Mouse (Mus musculus) CH12.LX (cell line): Measurements from ENCODE around the gene Ubl4b. TPM values are rescaled to one million over a fixed set of nuclear protein-coding genes. Genes with fewer than 3 reads are reported as not detected.

Experiments used
- DNase-seq: peaks from one replicate; pipeline ENCODE4 v3.0.0-alpha.2; 2013; ENCODE audit errors: extremely low read depth
- H3K27ac ChIP-seq: 2 replicates; pipeline ENCODE4 v1.5.1; 2012; ENCODE audit warnings: low read depth, mild to moderate bottlenecking, control low read depth, moderate library complexity; ENCODE audit not compliant: insufficient read depth
- H3K27me3 ChIP-seq: replicated peaks from 2 replicates; pipeline ENCODE3; 2012; ENCODE audit warnings: inconsistent platforms
- H3K36me3 ChIP-seq, 2 experiments: replicated peaks in 1 of 2; 2 replicates each; pipeline versions ENCODE3 to v1.6.1; 2012; ENCODE audit warnings: inconsistent platforms in 1 of 2, low read length in 1 of 2, mild to moderate bottlenecking in 1 of 2, mixed read lengths in 1 of 2, moderate library complexity in 1 of 2; ENCODE audit not compliant: control insufficient read depth in 1 of 2, insufficient read depth in 1 of 2
- H3K4me1 ChIP-seq, 2 experiments: 2 replicates each; pipeline ENCODE4 v1.6.1; 2012; ENCODE audit warnings: inconsistent platforms in 1 of 2, moderate library complexity in 1 of 2; ENCODE audit not compliant: insufficient read depth in 2 of 2, control insufficient read depth in 1 of 2
- H3K4me2 ChIP-seq: 2 replicates; pipeline ENCODE4 v1.6.1; 2012; ENCODE audit warnings: low read depth, mild to moderate bottlenecking, control low read depth; ENCODE audit not compliant: poor library complexity, insufficient read depth, severe bottlenecking
- H3K4me3 ChIP-seq, 3 experiments: fragments of 150-350 bp in 1 of 3; sonication (generic) in 1 of 3; replicated peaks in 1 of 3; 2 replicates each; pipeline versions ENCODE3 to v1.5.1; 2011 to 2012; ENCODE audit warnings: low read depth in 2 of 3, low read length in 2 of 3, mild to moderate bottlenecking in 2 of 3, moderate library complexity in 2 of 3, control low read depth in 1 of 3, improper control_type of control experiment in 1 of 3, inconsistent platforms in 1 of 3, mixed read lengths in 1 of 3; ENCODE audit not compliant: poor library complexity in 1 of 3
- H3K79me2 ChIP-seq: replicated peaks from 2 replicates; pipeline ENCODE4 v1.6.1; 2012; ENCODE audit warnings: mild to moderate bottlenecking, moderate library complexity; ENCODE audit not compliant: control insufficient read depth, poor library complexity, insufficient read depth, severe bottlenecking; ENCODE audit errors: extremely low read depth
- H3K9ac ChIP-seq: 2 replicates; pipeline ENCODE4 v1.6.1; 2012; ENCODE audit warnings: low read depth, mild to moderate bottlenecking, control low read depth, moderate library complexity; ENCODE audit not compliant: insufficient read depth
- H3K9me3 ChIP-seq: replicated peaks from 2 replicates; pipeline ENCODE3; 2012; ENCODE audit warnings: low read length, inconsistent platforms, mixed read lengths
- BHLHE40 ChIP-seq: IDR thresholded peaks from 2 replicates; pipeline ENCODE4 v1.6.1; 2011; ENCODE audit warnings: mild to moderate bottlenecking, low read depth, low read length, improper control_type of control experiment
- CHD1 ChIP-seq: IDR thresholded peaks from 2 replicates; pipeline ENCODE4 v1.6.1; 2012; ENCODE audit warnings: low read depth, low read length, improper control_type of control experiment, inconsistent platforms
- CHD2 ChIP-seq: IDR thresholded peaks from 2 replicates; pipeline ENCODE4 v1.6.1; 2011; ENCODE audit warnings: low read length, improper control_type of control experiment
- CTCF ChIP-seq, 2 experiments: IDR thresholded peaks in 1 of 2; conservative IDR thresholded peaks in 1 of 2; 2 replicates each; pipeline ENCODE4 v1.5.1; 2011 to 2012; ENCODE audit warnings: low read depth in 2 of 2, low read length in 2 of 2, improper control_type of control experiment in 1 of 2, inconsistent platforms in 1 of 2, mild to moderate bottlenecking in 1 of 2, moderate library complexity in 1 of 2
- ELF1 ChIP-seq: IDR thresholded peaks from 2 replicates; pipeline ENCODE4 v1.6.1; 2014; ENCODE audit warnings: low read depth, mild to moderate bottlenecking, inconsistent platforms, low read length, improper control_type of control experiment
- EP300 ChIP-seq: IDR thresholded peaks from 2 replicates; pipeline ENCODE4 v1.6.1; 2011; ENCODE audit warnings: low read length, improper control_type of control experiment
- ETS1 ChIP-seq: conservative IDR thresholded peaks from 2 replicates; pipeline ENCODE4 v1.6.1; 2012; ENCODE audit warnings: low read depth, mild to moderate bottlenecking, inconsistent platforms, low read length, improper control_type of control experiment, moderate library complexity
- HCFC1 ChIP-seq: IDR thresholded peaks from 2 replicates; pipeline ENCODE4 v1.6.1; 2012; ENCODE audit warnings: low read depth, mild to moderate bottlenecking, inconsistent platforms, low read length, improper control_type of control experiment
- JUND ChIP-seq: conservative IDR thresholded peaks from 2 replicates; pipeline ENCODE4 v1.6.1; 2011; ENCODE audit warnings: low read depth, low read length, improper control_type of control experiment
- KAT2A ChIP-seq: IDR thresholded peaks from 2 replicates; pipeline ENCODE4 v1.6.1; 2012; ENCODE audit warnings: low read length, improper control_type of control experiment, inconsistent platforms; ENCODE audit not compliant: insufficient replicate concordance
- MAFK ChIP-seq: IDR thresholded peaks from 2 replicates; pipeline ENCODE4 v1.6.1; 2011; ENCODE audit warnings: low read length, improper control_type of control experiment; ENCODE audit not compliant: insufficient replicate concordance
- MAX ChIP-seq: IDR thresholded peaks from 2 replicates; pipeline ENCODE4 v1.6.1; 2011; ENCODE audit warnings: low read length, improper control_type of control experiment
- MAZ ChIP-seq: IDR thresholded peaks from 2 replicates; pipeline ENCODE4 v1.6.1; 2012; ENCODE audit warnings: low read depth, mild to moderate bottlenecking, inconsistent platforms, low read length, improper control_type of control experiment, moderate library complexity
- MEF2A ChIP-seq: IDR thresholded peaks from 2 replicates; pipeline ENCODE4 v1.6.1; 2014; ENCODE audit warnings: low read depth, mild to moderate bottlenecking, inconsistent platforms, low read length, improper control_type of control experiment, borderline replicate concordance
- MYC ChIP-seq: IDR thresholded peaks from 2 replicates; pipeline ENCODE4 v1.6.1; 2011; ENCODE audit warnings: low read depth, mild to moderate bottlenecking, improper control_type of control experiment, low read length
- PAX5 ChIP-seq: IDR thresholded peaks from 2 replicates; pipeline ENCODE4 v1.6.1; 2012; ENCODE audit warnings: low read length, inconsistent platforms, mixed read lengths
- POLR2AphosphoS2 ChIP-seq: IDR thresholded peaks from 2 replicates; pipeline ENCODE4 v1.6.1; 2011; ENCODE audit warnings: low read depth, low read length, improper control_type of control experiment
- RAD21 ChIP-seq: IDR thresholded peaks from 2 replicates; pipeline ENCODE4 v1.6.1; 2011; ENCODE audit warnings: low read depth, mild to moderate bottlenecking, low read length, improper control_type of control experiment, moderate library complexity
- TBP ChIP-seq: conservative IDR thresholded peaks from 2 replicates; pipeline ENCODE4 v1.6.1; 2011; ENCODE audit warnings: low read depth, low read length, improper control_type of control experiment
- USF2 ChIP-seq: conservative IDR thresholded peaks from 2 replicates; pipeline ENCODE4 v1.6.1; 2011; ENCODE audit warnings: low read depth, low read length, improper control_type of control experiment
- ZC3H11A ChIP-seq: IDR thresholded peaks from 2 replicates; pipeline ENCODE4 v1.6.1; 2012; ENCODE audit warnings: low read depth, mild to moderate bottlenecking, inconsistent platforms, low read length, improper control_type of control experiment
- ZMIZ1 ChIP-seq: IDR thresholded peaks from 2 replicates; pipeline ENCODE4 v1.6.1; 2012; ENCODE audit warnings: low read depth, mild to moderate bottlenecking, inconsistent platforms, low read length, improper control_type of control experiment
- dilution Hi-C: fragments of 300-500 bp; cut with MboI; formaldehyde crosslinking; loops from 2 replicates; pipeline ENCODE4 v1.14.3; 2020; ENCODE audit warnings: low sequenced_read_pairs; ENCODE audit not compliant: extremely low pct_unique_long_range_greater_than_20kb, extremely low pct_ligation_motif_present
- in situ Hi-C: fragments of 300-500 bp; cut with MboI; formaldehyde crosslinking; loops from 3 replicates; pipeline ENCODE4 v1.14.3; 2019; ENCODE audit warnings: low sequenced_read_pairs, low pct_ligation_motif_present, low pct_unique_long_range_greater_than_20kb, mixed read lengths
- polyA plus RNA-seq: library from polyadenylated mRNA; unstranded; fragments of >175 nt; gene quantifications from 2 replicates; pipeline ENCODE4 v1.2.1, GENCODE M21; 2012; ENCODE audit warnings: low read depth; ENCODE audit not compliant: insufficient read length
- total RNA-seq, 2 experiments: library from RNA; depleted of rRNA; stranded (reverse); fragments of 300-350 nt in 1 of 2; fragments of >200 nt in 1 of 2; gene quantifications; 2 replicates each; pipeline ENCODE4 v1.2.3; 2012 to 2014

Gene Ubl4b
- total and polyA plus RNA-seq, 3 experiments = not detected

DNA sequence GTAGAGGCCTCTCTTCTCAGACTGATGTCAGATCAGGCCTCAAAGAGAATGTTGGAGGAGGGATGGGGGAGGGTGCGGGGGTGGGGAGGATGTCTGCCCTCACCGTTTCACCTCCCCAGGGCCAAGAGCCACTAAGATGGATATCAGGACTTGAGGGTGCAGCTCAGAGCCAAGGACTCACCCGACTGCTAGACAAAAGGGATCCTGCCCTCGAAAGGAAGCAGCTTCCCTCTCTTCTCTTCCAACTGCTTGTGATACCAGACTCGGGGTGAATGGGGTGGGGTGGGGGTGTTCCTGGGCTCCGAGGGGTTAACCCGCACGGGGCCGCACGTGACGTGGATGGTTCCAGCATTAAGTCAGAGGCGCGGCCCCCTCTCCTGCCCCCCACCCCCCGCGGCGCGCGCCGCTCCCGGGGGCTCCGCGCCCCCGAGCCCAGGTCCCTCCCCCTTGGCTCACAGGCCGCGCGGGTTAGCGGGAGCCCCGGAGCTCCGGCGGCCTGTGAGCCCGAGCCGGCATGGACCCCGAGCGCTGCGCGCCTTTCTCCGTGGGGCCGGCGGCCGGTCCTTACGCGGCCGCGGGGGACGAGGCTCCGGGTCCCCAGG is 39.9 kb upstream of the Ubl4b start, which contains the start of gene Alx3:
Gene Alx3, plus strand, starts transcription at position 370 of the 602 bp plus-strand sequence.
- in situ Hi-C loops (no loop called here), dilution Hi-C loops (no loop called here)
- Histone ChIP-seq H3K27ac (no peak within 1 kb of the TSS), H3K27me3 (no peaks in the 10 kb centered on the region), H3K36me3 (no peaks in the 10 kb centered on the region), H3K4me1 (peaks cover 2 to 7% of the 10 kb centered on the region in 2 experiments; a peak in 2 of 4 replicates), H3K9me3 (peaks cover 19% of the 10 kb centered on the region), H3K4me3 (no peak within 1 kb of the TSS), H3K9ac (no peak within 1 kb of the TSS), H3K79me2 (no peaks in the 10 kb centered on the region), H3K4me2 (no peak within 1 kb of the TSS)
- TF ChIP-seq PAX5 (no peak), USF2 (no peak), JUND (no peak), MYC (no peak), TBP (no peak), CHD1 (no peak), ELF1 (no peak), EP300 (no peak), ZC3H11A (no peak)
- DNase-seq = no peak

DNA sequence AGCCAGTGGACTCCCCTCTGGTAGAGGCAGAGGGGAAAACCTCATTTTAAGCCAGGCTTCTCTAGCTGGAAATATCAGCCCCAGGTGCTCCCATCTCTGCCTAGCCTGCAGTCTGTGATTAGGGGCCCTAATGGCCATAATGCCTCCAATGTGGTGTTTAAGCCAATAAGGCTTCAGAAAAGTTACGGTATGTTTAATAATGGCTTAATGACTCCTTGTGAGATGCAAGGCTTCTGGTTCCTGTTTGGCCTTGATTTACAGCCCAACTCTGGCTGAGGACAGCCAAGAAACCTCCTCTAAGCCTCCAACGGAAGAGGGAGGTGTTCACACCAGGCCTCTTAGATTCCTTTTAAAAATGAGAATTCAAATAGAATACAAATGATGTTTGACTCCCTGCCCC is 38.8 kb upstream of the Ubl4b start:
- dilution Hi-C loops = no loop called here
- no peaks in the 10 kb centered on the region for H3K4me1 ChIP-seq
- no peak for DNase-seq

More for the DNA sequence above, 38.8 kb upstream of the Ubl4b start:
- Histone ChIP-seq H3K9ac (no peak overlapping the region), H3K79me2 (no peaks in the 10 kb centered on the region), H3K9me3 (peaks cover 19% of the 10 kb centered on the region), H3K27me3 (no peaks in the 10 kb centered on the region), H3K4me3 (no peak overlapping the region), H3K4me2 (no peak overlapping the region), H3K27ac (no peak overlapping the region), H3K36me3 (no peaks in the 10 kb centered on the region)
- TF ChIP-seq USF2 (no peak), RAD21 (no peak), ETS1 (no peak), CHD1 (no peak), CHD2 (no peak), KAT2A (no peak), HCFC1 (no peak), CTCF (conservative IDR thresholded peaks at IDR 0.05 in 1 of 2, IDR thresholded peaks at IDR 0.05 in 1 of 2; ENCODE audit: low read depth in 2 of 2, low read length in 2 of 2) (no peak), PAX5 (no peak), MAX (no peak), MYC (no peak), POLR2AphosphoS2 (no peak), MAZ (no peak), MAFK (no peak), MEF2A (no peak), ZMIZ1 (no peak), BHLHE40 (no peak)
- in situ Hi-C loops = no loop called here
